Mouse (Mus musculus): ENCODE data around the gene Clec2h.
A peak's percentile ranks its signal among the peaks of the same experiment; 100 is the strongest.
"Not testable (repeated sequence)": the region's sequence is repeated elsewhere in the genome, so short reads cannot be mapped to it uniquely, and the experiment has no call there.

The Clec2h gene

DNA sequence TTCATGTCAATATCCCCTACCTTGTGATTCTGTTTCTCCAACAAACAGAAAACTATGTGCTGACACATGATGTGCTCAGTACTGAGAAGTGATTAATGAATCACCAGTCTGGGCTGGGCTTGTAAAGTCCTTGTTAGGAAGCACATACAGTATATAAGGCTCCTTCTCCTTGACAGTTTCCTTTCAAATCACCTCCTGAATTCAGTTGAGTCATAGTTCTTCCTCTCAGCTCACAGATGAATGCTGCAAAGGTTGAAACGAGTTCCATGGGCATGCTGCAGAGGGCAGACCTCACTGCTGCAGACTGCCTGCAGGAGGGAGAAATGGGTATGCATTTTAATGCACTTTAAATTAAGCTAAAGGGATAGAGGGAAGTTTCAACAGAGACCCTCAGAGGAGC lies at the start of gene Clec2h:
Gene Clec2h (plus strand): TSS at position 180 of the 400 bp plus-strand sequence.
- peak; percentile 66 for DNase-seq (ENCODE audit: low read depth)

DNA sequence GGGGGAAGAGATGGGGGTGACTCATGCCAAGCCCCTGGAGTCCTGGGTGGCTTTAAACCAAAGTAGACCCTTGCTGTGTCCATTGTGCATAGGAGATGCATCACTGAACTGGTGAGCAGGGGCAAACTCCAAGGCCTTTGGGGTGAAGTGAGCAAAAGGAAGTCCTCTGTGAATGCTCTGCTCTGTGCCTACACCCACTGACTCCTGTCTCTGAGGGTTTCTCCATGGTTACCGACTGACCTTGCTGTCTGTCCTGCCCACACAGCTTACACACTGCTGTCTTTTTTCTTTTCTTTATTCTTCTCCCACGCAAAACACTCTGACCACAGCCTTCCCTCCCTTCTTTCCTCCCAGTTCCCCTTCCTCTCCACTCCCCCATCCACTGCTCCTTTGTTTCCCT lies 39.5 kb upstream of the Clec2h start:
- DNase-seq (ENCODE audit: low read depth): no peak

DNA sequence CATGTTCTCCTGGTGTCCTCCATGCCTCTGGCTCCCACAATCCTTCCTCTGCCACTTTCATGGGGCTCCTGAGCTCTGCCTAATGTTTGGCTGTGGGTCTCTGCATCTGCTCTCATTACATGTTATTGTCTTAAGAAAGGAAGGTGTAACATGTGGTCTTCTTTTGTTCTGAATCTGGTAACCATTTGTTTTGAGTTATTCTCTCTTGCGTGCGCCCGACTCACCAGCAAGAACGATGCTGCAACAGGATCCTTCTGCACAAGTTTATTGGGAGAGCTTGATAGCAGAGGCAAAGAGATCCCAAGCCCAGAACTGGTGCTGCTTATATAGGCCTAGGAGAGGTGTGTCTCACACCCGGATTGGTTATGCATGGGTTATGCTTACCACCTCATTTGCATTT lies 38.8 kb upstream of the Clec2h start, which contains the start of gene Klrb1a:
Gene Klrb1a (minus strand): TSS at position 101 of the 400 bp plus-strand sequence.
- DNase-seq (ENCODE audit: low read depth): not testable (repeated sequence)

DNA sequence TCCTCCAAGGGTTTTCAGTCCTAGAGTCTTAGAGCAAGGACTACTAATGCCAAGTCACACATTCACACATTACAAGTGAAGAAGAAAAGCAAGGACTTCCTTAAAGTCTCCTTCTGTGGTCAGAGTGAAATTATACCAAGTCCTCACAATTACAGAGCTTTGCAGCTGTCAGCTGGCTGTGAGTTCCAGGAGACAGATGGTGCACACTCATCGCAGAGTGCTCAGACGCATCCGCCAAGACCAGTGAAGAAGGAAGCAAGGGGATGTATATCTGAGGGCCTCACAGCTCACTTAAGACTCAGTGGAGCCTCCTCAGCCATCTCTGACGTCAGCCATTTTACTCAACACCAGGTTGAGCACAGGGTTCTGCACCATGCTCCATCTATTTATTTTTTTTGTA lies 37.8 kb upstream of the Clec2h start:
- no peak for DNase-seq (ENCODE audit: low read depth)

DNA sequence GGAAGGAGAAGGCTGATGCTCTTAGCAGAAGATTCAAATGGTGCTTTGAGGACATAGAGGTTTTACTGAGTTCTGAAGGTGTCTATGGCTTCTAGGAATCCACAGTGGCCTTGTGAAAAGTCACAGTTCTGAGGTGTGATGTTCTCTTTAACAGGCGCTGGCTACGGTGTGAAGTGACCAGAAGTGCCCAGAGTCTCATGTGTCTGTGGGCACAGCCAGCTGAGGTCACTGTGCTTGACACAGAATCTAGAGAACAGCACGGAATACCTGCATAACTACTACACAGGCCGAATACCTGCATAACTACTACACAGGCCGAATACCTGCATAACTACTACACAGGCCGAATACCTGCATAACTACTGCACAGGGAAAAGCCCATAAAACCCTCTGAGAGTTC lies 36.9 kb upstream of the Clec2h start:
- not testable (repeated sequence) for DNase-seq (ENCODE audit: low read depth)

DNA sequence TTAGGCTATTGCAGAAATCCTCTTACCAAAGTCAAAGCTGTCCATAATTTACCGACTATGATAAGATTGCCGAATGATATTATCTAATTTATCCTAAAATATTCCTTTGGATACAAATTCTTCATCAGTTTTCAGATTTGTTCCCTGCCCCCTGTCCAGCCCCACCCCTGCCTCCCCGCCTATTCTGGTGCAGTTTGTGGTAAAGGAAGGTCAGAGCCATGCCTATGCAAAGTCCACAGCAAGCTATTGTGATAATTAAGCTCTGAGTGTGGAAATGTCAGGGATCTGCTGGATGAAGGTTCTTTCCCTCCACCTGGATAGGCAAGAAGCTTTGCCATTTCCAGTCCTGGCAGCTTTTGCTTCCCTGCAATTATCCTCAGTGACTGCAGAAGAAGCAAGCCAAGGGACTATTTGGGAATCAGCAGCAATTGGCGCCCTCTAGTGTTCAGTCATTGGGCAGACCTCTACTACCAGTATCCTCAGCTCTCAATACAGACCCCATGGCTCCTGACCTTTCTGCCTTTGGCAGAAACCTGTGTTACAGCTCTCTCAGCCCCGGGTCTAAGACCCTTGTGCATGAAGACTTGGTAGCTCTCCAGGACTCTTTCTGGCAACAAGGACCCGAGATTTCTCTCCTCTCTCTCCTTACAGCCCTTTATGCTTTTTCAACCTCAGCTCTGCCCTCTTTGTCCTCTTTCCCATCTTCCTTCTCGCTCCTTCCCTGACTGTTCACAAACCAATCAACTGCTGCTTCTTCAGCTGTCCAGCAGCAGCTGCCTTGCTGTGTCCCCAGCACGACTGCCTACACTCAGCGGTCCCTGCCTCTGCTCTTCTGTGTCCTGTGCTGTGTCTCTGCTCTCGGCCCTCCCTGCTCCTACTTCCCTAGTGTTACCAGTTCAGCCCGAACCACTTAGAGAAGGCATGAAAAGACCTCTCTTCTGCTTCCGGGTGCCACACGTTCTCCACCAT lies 32.1 kb upstream of the Clec2h start:
- peak; percentile 49 for DNase-seq (ENCODE audit: low read depth)

DNA sequence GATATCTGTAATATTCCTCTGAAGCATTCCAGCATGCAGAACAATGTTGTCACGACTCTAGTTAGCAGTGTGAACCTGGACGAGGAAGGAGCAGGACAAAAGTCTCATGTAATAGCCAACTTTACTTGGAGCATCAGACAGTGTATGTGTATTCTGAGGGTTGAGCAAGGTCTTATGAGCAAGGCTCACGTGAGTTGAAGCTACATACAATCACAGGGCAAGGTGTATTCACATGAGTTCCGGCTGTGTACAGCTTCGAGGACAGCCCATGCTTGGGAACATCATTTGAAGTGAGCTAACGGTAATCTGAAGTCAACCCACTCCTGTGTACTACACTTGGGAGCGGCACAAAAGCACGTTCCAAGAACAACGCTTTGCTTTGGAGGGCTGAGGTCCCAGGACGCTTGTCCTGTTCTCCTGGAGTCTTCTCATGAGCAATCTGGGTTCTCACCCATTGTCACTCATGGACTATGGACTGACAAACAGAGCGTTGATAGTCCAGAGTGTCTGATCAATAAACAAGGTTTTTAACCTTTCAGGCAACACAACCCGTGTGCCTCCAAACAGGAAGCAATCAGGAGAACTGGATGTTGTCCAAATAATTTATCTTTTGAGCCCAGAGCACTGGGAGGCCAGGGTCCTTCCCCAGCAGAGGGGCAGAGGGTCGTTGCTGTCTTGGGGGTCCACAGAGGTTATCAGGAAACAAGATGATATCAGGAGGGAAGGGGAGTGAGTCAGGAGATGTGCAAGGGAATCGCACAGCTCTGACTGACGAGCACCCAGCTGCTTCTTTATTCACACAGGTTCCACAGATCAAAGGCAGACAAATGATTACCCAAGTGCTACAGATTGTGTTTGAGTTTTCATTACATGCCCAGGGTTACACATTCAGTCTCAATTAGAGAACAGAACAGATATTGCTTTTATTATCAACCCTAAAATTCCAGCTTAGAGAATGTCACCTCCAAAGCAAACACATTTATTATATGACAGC lies 31.0 kb upstream of the Clec2h start:
- DNase-seq (ENCODE audit: low read depth): not testable (repeated sequence)

DNA sequence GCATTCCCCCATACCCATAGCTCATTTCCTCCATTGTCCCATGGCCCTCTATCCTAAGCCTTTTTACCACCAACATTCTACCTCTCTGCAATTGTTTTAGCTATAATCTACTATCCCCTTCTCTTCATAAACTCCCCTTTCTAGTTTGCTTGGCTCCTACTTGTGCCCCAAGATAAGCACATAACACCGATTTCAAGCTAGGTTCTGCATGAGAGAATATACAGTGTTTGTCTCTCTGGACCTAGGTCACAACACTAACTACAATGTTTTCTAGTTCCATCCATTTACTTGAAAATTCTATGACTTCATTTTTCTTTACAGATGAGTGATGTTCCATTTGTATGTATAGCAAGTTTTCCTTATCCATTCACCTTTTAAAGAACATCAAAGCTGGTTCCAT lies 21.5 kb upstream of the Clec2h start:
- DNase-seq (ENCODE audit: low read depth): no peak

DNA sequence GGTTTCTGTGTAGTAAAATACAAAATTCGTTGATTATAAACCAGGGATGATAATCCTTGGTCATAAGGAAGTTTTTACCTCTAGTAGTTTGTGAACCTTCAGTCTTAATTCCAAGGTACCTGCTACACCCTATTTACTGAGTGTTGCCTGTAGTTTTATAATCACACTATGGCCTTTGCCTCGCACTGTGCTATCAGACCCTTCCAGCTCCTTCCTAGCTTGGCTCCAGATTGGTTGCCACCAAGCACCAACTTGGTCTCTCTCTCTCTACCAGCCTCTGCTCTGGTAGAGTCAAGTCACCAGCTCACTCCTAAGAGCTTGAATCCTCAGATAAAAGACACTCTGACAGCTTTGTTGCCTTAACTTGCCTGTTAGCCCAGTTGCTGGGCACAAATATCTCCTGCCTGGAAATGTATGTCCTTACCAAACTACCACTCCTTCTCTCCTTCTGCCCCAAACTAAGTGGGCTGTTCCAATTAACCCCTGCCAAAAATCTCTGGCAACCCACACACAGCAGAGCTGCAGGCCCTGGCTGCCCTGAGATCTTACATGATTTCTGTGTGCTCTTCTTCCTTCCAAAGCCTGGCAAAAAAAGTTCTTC lies 21.0 kb upstream of the Clec2h start:
- DNase-seq (ENCODE audit: low read depth): no peak

DNA sequence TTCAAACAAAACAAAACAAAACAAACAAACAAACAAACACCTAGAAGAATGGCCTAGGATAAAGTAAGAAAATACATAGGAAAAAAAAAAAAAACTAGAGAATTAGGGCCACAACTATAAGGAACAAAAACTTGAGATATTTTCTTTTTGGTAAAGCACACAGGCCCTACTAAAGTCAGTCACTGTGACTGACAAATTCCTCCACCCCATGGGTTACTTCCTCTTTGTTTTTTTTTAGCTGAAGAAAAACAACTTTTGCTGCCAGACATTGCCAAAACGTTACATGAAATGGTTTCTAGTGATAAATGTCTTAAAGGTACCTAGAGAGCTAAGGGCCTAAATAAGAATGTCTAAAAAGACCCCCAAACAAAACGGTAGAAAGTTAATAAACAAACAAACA lies 18.2 kb upstream of the Clec2h start:
- no peak for DNase-seq (ENCODE audit: low read depth)

DNA sequence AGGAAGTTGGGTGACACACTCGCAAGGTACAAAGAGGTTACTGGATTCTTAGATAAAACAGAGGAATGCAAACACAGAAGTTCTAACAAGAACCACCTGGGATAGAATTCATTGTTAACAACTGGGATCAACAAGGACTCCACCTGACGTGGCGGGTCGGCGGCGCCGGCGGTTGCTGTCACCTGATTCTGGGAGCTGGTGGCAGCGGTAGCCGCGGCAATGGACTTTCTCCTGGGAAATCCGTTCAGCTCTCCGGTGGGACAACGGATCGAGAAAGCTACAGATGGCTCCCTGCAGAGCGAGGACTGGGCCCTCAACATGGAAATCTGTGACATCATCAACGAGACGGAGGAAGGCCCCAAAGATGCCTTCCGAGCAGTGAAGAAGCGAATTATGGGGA lies 17.5 kb upstream of the Clec2h start:
- not testable (repeated sequence) for DNase-seq (ENCODE audit: low read depth)

DNA sequence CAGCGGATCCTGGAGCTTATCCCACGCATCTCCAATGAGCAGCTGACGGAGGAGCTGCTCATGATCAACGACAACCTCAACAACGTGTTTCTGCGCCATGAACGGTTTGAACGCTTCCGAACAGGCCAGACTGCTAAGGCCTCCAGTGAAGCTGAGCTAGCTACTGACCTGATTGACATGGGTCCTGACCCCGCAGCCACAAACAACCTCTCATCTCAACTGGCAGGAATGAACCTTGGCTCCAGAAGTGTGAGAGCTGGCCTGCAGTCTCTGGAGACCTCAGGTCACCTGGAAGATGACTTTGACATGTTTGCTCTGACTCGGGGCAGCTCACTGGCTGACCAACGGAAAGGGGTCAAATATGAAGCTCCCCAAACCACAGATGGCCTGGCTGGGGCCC lies 16.5 kb upstream of the Clec2h start:
- not testable (repeated sequence) for DNase-seq (ENCODE audit: low read depth)

DNA sequence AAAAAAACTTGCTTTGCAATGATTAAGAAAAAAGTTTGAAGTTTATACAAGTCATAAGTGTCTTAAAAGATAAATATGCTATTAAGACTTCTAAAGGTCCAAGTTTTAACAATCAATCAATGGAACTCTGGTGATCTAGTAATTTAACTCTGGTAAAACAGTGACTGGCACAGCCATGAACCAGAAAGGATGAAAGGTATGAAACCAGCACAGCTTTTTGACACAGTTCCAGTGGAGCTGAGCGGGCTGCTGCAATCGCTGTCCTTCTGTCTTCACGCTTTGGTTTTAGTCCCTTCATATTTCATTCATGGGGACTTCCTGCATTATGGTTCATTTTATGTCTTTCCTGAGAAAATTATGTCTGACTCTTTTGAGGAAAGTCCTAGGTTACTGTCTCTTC lies 12.5 kb upstream of the Clec2h start:
- no peak for DNase-seq (ENCODE audit: low read depth)

DNA sequence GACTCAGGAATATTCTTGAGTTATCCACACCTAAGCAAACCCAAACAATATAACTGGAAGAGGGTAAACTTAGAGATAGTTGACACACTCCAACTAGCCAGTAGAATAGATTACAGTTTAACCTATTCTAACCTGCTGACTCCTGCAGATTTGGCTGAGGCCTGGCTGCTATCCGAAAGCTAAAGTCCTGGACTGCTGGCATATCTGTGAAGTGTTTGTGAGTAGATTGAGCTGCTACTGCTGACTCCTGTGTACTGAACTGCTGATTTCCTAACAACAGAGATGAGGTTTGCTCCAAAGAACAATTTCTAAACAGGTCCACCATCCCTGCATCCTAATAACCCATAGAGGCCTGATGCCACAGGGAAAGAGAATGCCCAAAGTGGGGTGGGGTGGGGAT lies 12.0 kb upstream of the Clec2h start:
- DNase-seq (ENCODE audit: low read depth): no peak

DNA sequence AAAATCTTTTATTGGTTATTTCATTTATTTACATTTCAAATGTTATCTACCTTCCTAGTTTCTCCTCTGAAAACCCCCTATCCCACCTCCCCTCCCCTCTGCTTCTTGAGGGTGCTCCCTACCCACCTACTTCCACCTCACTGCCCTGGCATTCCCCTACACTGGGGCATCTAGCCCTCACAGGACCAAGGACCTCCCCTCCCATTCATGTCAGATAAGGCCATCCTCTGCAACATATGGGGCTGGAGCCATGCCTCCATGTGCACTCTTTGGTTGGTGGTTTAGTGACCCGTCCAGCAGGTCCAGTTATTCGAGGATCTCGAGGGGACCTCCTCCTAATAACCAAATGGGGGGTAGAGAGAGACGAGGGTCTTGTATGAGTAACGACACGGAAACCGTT lies 11.4 kb upstream of the Clec2h start:
- not testable (repeated sequence) for DNase-seq (ENCODE audit: low read depth)

DNA sequence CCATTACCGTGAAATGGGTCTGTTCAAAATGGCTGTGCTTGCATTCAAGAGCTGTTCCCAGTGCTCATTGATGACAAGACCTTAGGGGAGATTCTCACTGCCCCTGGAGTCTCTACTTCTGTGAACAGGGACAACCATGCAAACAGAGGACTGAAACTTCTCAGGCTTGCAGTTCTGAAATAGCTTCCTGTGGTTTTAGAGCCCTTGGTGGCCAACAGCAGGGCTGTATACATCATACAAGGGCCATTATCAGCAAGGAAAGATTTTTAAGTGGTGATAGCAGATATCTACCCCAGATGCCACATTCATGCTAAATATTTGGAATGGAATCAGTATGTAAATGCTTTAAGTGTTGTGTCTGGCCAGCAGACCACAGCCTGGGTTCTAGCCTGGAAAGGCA lies 9.2 kb upstream of the Clec2h start:
- DNase-seq (ENCODE audit: low read depth): no peak

DNA sequence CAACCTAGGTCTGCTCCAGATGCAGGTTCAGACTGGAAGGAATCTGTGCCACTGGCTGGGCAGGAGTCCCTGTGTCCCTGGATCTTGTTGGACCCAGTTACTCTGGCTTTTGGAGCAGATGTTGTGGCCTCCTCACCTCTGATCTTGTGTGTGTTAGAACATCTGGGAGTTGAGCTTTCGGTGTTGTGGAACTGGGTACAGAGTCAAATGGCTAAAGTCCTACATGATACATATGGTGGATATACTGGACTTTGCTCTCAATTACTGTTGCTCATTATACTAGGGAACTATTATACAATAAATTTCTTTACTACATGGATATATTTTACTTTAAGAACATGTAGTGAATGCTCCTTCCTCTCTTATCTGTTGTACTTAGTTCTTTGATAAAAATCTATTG lies 936 bp upstream of the Clec2h start:
- DNase-seq (ENCODE audit: low read depth): no peak

DNA sequence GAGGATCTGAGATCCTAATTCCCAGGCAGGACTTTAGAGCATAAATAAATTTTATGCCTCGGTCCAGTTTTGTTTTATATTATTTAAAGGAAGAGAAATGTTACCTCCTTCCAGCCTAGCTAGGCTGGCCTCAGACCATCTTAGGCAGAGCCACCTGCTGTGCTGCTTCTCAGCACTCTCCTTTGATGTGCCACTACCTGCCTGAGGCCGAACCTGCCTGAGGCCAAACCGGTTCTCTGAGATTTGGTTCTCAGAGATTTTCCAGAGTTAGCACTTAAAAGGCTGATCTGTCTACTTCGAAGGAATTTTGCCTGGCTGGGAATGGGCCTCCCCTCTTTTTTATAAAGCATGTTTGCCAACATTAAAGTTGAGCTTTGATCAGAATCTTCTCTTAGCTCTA lies 7.8 kb downstream of the Clec2h start:
- DNase-seq (ENCODE audit: low read depth): no peak

DNA sequence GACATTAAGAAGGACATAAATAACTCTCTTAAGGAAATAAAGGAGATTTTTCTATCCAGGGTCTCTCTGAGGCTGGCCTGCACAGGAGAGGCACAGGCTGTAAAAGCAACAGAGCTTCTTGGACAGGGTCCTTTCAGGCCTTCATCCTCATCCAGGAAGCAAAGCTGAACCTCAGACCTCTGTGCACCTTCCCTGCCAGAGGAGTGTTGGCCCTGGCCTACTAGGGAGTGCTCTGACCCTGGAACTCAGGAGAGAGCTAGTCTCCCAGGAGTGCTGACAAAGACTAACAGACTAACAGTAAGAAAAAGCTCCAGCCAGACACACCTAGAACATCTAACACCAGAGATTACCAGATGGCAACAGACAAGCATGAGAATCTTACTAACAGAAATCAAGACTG lies 17.4 kb downstream of the Clec2h start:
- DNase-seq (ENCODE audit: low read depth): no peak

DNA sequence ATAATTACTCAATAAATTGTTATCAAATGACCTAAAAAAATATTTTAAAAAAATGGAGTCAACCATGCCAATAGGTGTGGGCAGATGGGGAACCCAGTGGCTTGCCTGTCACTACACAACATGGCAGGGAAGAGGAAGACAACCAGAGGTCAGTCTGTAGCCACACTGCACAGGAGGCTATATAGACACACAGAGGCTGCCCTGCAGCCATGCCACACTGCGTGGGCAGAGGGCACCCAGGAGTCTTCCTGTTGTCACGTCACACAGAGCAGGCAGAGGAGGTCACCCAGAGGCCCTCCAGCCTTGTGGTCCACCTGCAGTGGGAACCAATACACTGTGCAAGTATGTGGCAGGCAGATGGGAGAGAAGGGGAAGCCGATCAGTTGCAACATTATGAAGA lies 39.5 kb downstream of the Clec2h start:
- no peak for DNase-seq (ENCODE audit: low read depth)

DNA sequence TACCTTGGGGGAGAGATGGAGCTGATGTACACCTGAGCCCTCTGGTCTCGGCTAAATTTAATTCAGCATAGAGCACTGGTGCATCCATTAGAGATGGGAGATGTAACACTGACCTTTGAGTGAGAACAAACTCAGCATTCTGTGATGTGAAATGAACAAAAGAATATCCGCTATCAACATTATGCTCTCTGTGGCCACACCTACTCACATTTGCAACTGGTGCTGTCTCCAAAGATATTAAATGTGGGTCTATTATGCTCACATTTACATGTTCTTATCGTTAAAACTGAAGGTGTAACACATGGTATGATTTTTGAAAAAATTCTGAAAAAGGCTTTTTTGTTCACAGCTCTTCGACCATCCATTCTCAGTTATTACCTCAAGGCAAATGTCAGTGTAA lies 60.8 kb downstream of the Clec2h start, which contains the start of gene Klrb1:
Gene Klrb1 (minus strand): TSS at position 101 of the 400 bp plus-strand sequence.
- DNase-seq (ENCODE audit: low read depth): no peak

Data from 416B (cell line).